ENCODE assay signal across 8 mouse cellular contexts in the genomic region with DNA sequence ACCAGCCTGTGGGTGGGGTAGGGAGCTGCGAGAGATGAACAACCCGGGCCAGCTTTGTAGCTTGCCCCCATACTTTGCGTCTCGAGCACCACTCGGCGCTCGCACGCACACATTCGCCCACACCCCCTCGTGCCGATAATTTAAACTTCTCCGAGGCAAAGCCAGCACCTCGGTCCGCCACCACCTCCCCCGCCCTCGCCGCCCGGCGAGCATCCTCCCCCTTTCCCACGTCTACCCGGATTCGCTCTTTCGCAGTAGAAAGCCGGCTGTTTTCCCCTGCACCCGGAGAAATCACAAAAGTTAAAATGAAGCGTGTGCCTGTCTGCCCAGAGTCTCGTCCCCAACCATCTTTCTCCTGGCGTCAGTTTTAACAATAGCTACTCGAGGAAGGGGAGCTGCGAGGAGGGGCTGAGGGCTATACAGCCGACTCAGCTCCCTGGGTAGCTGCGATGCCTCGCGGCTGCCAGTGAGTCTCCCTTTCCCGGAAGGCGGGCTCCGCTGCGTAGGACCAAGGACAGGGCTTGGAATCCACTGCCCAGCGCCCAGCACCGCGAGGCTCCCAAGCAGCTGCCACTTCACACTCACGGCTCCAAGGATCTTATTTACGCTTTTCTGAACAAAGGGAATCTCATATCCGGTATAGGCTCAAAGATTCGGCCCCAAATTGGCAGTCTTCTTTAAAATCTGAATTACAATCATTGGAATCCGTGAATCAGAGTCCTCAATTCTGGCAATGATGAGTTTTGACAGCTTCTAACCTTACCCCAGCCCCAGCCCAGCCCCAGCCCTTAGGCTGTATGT. TPM values are rescaled to one million over a fixed set of nuclear protein-coding genes. Genes with fewer than 3 reads are reported as not detected.
DNase-seq lines count a peak whose midpoint lies in the region; ATAC-seq lines count a peak whose summit lies in the region.

No protein-coding gene starts in this region.

- peak overlapping the region; percentile 88 for H3K27ac ChIP-seq in hindbrain, embryonic 10.5 days
- no peak overlapping the region for H3K27ac ChIP-seq in liver, embryonic 15.5 days (replicated peaks)

- intact Hi-C loops in gastrocnemius, postnatal 14 days (cut with DNase I; ENCODE audit: low total_unique reads) = no loop called here

- no peaks in the 10 kb centered on the region for H3K36me3 ChIP-seq in hindbrain, embryonic 10.5 days
- H3K36me3 ChIP-seq in liver, embryonic 15.5 days (replicated peaks) = no peaks in the 10 kb centered on the region

- under 1% methylated on average over 46 of the region's 46 CpGs for WGBS in hindbrain, embryonic 10.5 days
- 2% methylated on average over 46 of the region's 46 CpGs for WGBS in liver, embryonic 15.5 days (ENCODE audit: insufficient replicate concordance)

- no peak for ATAC-seq in liver, embryonic 15.5 days (ENCODE audit: insufficient read depth)

- H3K4me1 ChIP-seq in hindbrain, embryonic 10.5 days (replicated peaks) = peaks cover 46% of the 10 kb centered on the region
- H3K4me1 ChIP-seq in liver, embryonic 15.5 days (replicated peaks) = peaks cover 11% of the 10 kb centered on the region

- DNase-seq in gastrocnemius, postnatal 14 days = peak; percentile 27
- no peak for DNase-seq in gastrocnemius, adult 18-20 months (ENCODE audit: low spot score)
- DNase-seq in MN1 (ENCODE audit: low spot score) = peak; percentile 38
- DNase-seq in embryo, embryonic 11 days = peak; percentile 81
- peak; percentile 72 for DNase-seq in hindbrain, embryonic 10.5 days (ENCODE audit: low spot score)
- DNase-seq in retina, postnatal 1 day = peak; percentile 78
- no peak for DNase-seq in B cell, adult 2 months

- peak overlapping the region; percentile 82 for H3K4me3 ChIP-seq in hindbrain, embryonic 10.5 days
- H3K4me3 ChIP-seq in liver, embryonic 15.5 days (replicated peaks) = peak overlapping the region; percentile 31; the same call in 1 of the 2 replicates

- peaks cover 51% of the 10 kb centered on the region for H3K27me3 ChIP-seq in hindbrain, embryonic 10.5 days (ENCODE audit: insufficient read depth, poor library complexity, severe bottlenecking)
- H3K27me3 ChIP-seq in liver, embryonic 15.5 days = peaks cover 77% of the 10 kb centered on the region

- H3K9ac ChIP-seq in liver, embryonic 15.5 days = no peak overlapping the region

- no peaks in the 10 kb centered on the region for H3K9me3 ChIP-seq in hindbrain, embryonic 10.5 days
- no peaks in the 10 kb centered on the region for H3K9me3 ChIP-seq in liver, embryonic 15.5 days (replicated peaks)

- H3K4me2 ChIP-seq in liver, embryonic 15.5 days = peak overlapping the region; percentile 59

RNA-seq across cellular contexts. Expression of gene Elavl2, which starts 25.8 kb away (rescaled TPM):
- total RNA-seq in gastrocnemius, postnatal 14 days (2021) = 1 to 10 TPM; 1.7 to 1.9 TPM
- total RNA-seq in gastrocnemius, adult 18-20 months (2021) = not detected
- 45.8 and 57.4 TPM in 2 replicates for polyA plus RNA-seq in hindbrain, embryonic 10.5 days (2016; fragmentation: Nextera tagmentation; extraction: Ambion mirVana)
- 0.20 and 0.22 TPM in 2 replicates for polyA plus RNA-seq in liver, embryonic 15.5 days (2015; fragmentation: Nextera tagmentation; extraction: Ambion mirVana)

Comparison
In these comparisons a context has a peak if more than half of its experiments do, and no peak if none do; other contexts are left out.
1. DNase-seq: peak in gastrocnemius, postnatal 14 days (single experiment), MN1 (single experiment), embryo, embryonic 11 days (single experiment), hindbrain, embryonic 10.5 days (single experiment) and retina, postnatal 1 day (single experiment); none in gastrocnemius, adult 18-20 months (single experiment) and B cell, adult 2 months (0 of 2).